Mouse (Mus musculus) embryonic facial prominence, embryonic 14.5 days (tissue): Measurements from ENCODE around the gene Cav1. TPM values are rescaled to one million over a fixed set of nuclear protein-coding genes. Genes with fewer than 3 reads are reported as not detected.

Source experiments
- ATAC-seq: fragments of 200-750 bp; cut with Nextera tagmentation; 2 replicates; pipeline ENCODE4 v1.8.0; 2017; ENCODE audit warnings: low read depth, moderate number of reproducible peaks, moderate TSS enrichment
- DNase-seq: peaks from one replicate; pipeline ENCODE4 v3.0.0-alpha.2; 2015; ENCODE audit warnings: low spot score
- H3K27ac ChIP-seq: fragments of 300-500 bp; sonication (generic); replicated peaks from 2 replicates; pipeline ENCODE4 v1.5.1; 2014; ENCODE audit warnings: low read depth, mild to moderate bottlenecking, low read length, moderate library complexity
- H3K27me3 ChIP-seq: fragments of 300-500 bp; sonication (generic); replicated peaks from 2 replicates; pipeline ENCODE4 v1.6.1; 2014; ENCODE audit warnings: low read length; ENCODE audit not compliant: control insufficient read depth, insufficient read depth
- H3K36me3 ChIP-seq: fragments of 300-500 bp; sonication (generic); 2 replicates; pipeline ENCODE4 v1.6.1; 2014; ENCODE audit warnings: low read length, mixed read lengths; ENCODE audit not compliant: control insufficient read depth, insufficient read depth
- H3K4me1 ChIP-seq: fragments of 300-500 bp; sonication (generic); 2 replicates; pipeline ENCODE4 v1.6.1; 2014; ENCODE audit warnings: antibody characterized with exemption, low read length; ENCODE audit not compliant: control insufficient read depth, insufficient read depth
- H3K4me2 ChIP-seq: fragments of 300-500 bp; sonication (generic); 2 replicates; pipeline ENCODE4 v1.6.1; 2014; ENCODE audit warnings: low read depth, mild to moderate bottlenecking, low read length, moderate library complexity, mixed read lengths
- H3K4me3 ChIP-seq: fragments of 300-500 bp; sonication (generic); 2 replicates; pipeline ENCODE4 v1.5.1; 2014; ENCODE audit warnings: low read depth, mild to moderate bottlenecking, low read length
- H3K9ac ChIP-seq: fragments of 300-500 bp; sonication (generic); 2 replicates; pipeline ENCODE4 v1.6.1; 2014; ENCODE audit warnings: low read depth, mild to moderate bottlenecking, low read length, moderate library complexity, mixed read lengths
- H3K9me3 ChIP-seq: fragments of 300-500 bp; sonication (generic); 2 replicates; pipeline ENCODE4 v1.6.1; 2016; ENCODE audit warnings: low read length; ENCODE audit not compliant: control insufficient read depth
- WGBS: fragments of 180-500 bp; shearing (Covaris S2); extraction: QIAGEN DNeasy Blood & Tissue Kit; methylation state at CpG from one replicate; pipeline ENCODE4 v1.1.7; 2014; 5-methylcytosine and 5-hydroxymethylcytosine counted together
- polyA plus RNA-seq: library from polyadenylated mRNA; unstranded; fragments of >200 nt; fragmentation: Nextera tagmentation; extraction: Ambion mirVana; gene quantifications from 2 replicates; pipeline ENCODE4 v1.2.1, GENCODE M21; 2014

Gene Cav1
- polyA plus RNA-seq, 1 experiment from 2014 or later = 238 TPM

- Histone ChIP-seq H3K9me3 (no peaks in the 10 kb centered on the region), H3K27me3 (no peaks in the 10 kb centered on the region), H3K9ac (no peak overlapping the region), H3K4me1 (no peaks in the 10 kb centered on the region), H3K36me3 (no peaks in the 10 kb centered on the region), H3K4me3 (no peak overlapping the region), H3K27ac (no peak overlapping the region), H3K4me2 (no peak overlapping the region)
- 86% methylated on average over 5 of the region's 5 CpGs for WGBS
- DNase-seq (no peak), ATAC-seq (no peak)
Measured at GRCm38 (mm10) chr6:17374326-17374725, 68.2 kb downstream of the Cav1 start.

- Histone ChIP-seq H3K9ac (no peak overlapping the region), H3K36me3 (no peaks in the 10 kb centered on the region), H3K4me2 (no peak overlapping the region), H3K27me3 (no peaks in the 10 kb centered on the region), H3K27ac (no peak overlapping the region), H3K4me3 (no peak overlapping the region), H3K4me1 (no peaks in the 10 kb centered on the region), H3K9me3 (no peaks in the 10 kb centered on the region)
- WGBS = 72% methylated on average over 2 of the region's 2 CpGs
- no peak for DNase-seq
- no peak for ATAC-seq
Measured at GRCm38 (mm10) chr6:17377371-17377770, 71.2 kb downstream of the Cav1 start.

- Histone ChIP-seq H3K27ac (no peak overlapping the region), H3K9ac (no peak overlapping the region), H3K9me3 (no peaks in the 10 kb centered on the region), H3K4me3 (no peak overlapping the region), H3K27me3 (no peaks in the 10 kb centered on the region), H3K4me1 (no peaks in the 10 kb centered on the region), H3K4me2 (no peak overlapping the region), H3K36me3 (no peaks in the 10 kb centered on the region)
- ATAC-seq (no peak), DNase-seq (no peak)
- WGBS = 79% methylated on average over 3 of the region's 3 CpGs
Measured at GRCm38 (mm10) chr6:17380102-17380501, 74.0 kb downstream of the Cav1 start.

- ATAC-seq (no peak), DNase-seq (no peak)
- Histone ChIP-seq H3K9ac (no peak overlapping the region), H3K36me3 (no peaks in the 10 kb centered on the region), H3K27ac (no peak overlapping the region), H3K4me2 (no peak overlapping the region), H3K4me3 (no peak overlapping the region), H3K4me1 (no peaks in the 10 kb centered on the region), H3K9me3 (no peaks in the 10 kb centered on the region), H3K27me3 (no peaks in the 10 kb centered on the region)
- WGBS = 74% methylated on average over 6 of the region's 6 CpGs
Measured at GRCm38 (mm10) chr6:17381690-17382089, 75.6 kb downstream of the Cav1 start.

- Histone ChIP-seq H3K9me3 (no peaks in the 10 kb centered on the region), H3K27ac (no peak overlapping the region), H3K4me2 (no peak overlapping the region), H3K4me3 (no peak overlapping the region), H3K36me3 (no peaks in the 10 kb centered on the region), H3K4me1 (no peaks in the 10 kb centered on the region), H3K9ac (no peak overlapping the region), H3K27me3 (no peaks in the 10 kb centered on the region)
- DNase-seq = no peak
- WGBS = 80% methylated on average over 5 of the region's 5 CpGs
- ATAC-seq = no peak
Measured at GRCm38 (mm10) chr6:17385531-17385930, 79.4 kb downstream of the Cav1 start.

GRCm38 (mm10) chr6:17387991-17388710, 82.0 kb downstream of the Cav1 start:
- Histone ChIP-seq H3K4me2 (no peak overlapping the region), H3K4me1 (no peaks in the 10 kb centered on the region), H3K4me3 (no peak overlapping the region), H3K9me3 (no peaks in the 10 kb centered on the region), H3K9ac (no peak overlapping the region), H3K36me3 (no peaks in the 10 kb centered on the region), H3K27ac (no peak overlapping the region), H3K27me3 (no peaks in the 10 kb centered on the region)
- no peak for DNase-seq
- ATAC-seq = no peak
- WGBS = 87% methylated on average over 2 of the region's 2 CpGs

Other genes starting within 250 kb of the Cav1 start
- 36.0 and 48.0 TPM in 2 replicates for gene Tes, start 241.2 kb upstream of the Cav1 start, polyA plus RNA-seq
- 30.4 and 40.5 TPM in 2 replicates for gene Cav2, start 25.1 kb upstream of the Cav1 start, polyA plus RNA-seq
- gene Met, start 157.5 kb downstream of the Cav1 start, polyA plus RNA-seq = 9.0 and 11.1 TPM in 2 replicates